Comparison of ENCODE assay signal across 9 mouse cellular contexts in the genomic region with DNA sequence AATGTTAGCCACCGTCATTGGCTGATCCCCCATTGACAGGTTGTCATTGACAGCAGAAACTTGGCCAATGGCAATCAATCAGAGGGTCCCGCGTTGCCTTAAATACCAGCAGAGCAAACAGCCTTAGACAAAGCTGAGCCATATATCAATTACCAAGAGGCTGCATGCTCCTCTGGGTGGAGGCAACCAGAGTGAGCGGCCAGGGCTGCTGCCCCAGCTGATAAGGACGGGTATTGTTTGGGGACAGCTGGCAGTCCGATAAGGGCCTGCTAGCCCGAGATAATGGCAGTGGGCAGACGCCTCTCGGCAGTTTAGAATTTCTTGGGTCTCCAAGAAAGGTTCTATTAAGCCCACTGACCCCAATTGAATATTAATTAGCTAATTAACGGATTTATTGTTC. TPM values are rescaled to one million over a fixed set of nuclear protein-coding genes. Genes with fewer than 3 reads are reported as not detected.
A peak's percentile ranks its signal among the peaks of the same experiment; 100 is the strongest.
DNase-seq lines count a peak whose midpoint lies in the region; ATAC-seq and TF ChIP-seq lines count a peak whose summit lies in the region.
"Had no signal": no experiment of that assay in that cellular context is flagged by ENCODE, and none has a peak within 500 bp of the region (broad histone marks: within the 10 kb centered on the region; RNA-seq: fewer than 3 reads in every experiment).

No protein-coding gene starts in this region.

- peak; percentile 91 for ATAC-seq in common myeloid progenitor, adult 5-6 weeks (replicated peaks; ENCODE audit: low read depth, poor library complexity, severe bottlenecking)
- peak; percentile 88 for ATAC-seq in hindbrain, embryonic 11.5 days (ENCODE audit: low FRiP score)
- peak; percentile 90 for ATAC-seq in midbrain, embryonic 11.5 days (ENCODE audit: low FRiP score)
- ATAC-seq in frontal cortex, adult (ENCODE audit: low TSS enrichment), result no peak

- no peak overlapping the region for H3K9ac ChIP-seq in MEL (ENCODE audit: control insufficient read depth, low read depth, low read length, poor library complexity, severe bottlenecking)
- H3K9ac ChIP-seq in hindbrain, embryonic 11.5 days (ENCODE audit: low read depth, low read length), result no peak overlapping the region
- H3K9ac ChIP-seq in midbrain, embryonic 11.5 days (ENCODE audit: low read length), result no peak overlapping the region

- H3K9me3 ChIP-seq in MEL (replicated peaks; ENCODE audit: insufficient read depth, low read length), result no peaks in the 10 kb centered on the region
- no peaks in the 10 kb centered on the region for H3K9me3 ChIP-seq in hindbrain, embryonic 11.5 days (ENCODE audit: control insufficient read depth, low read length)
- no peaks in the 10 kb centered on the region for H3K9me3 ChIP-seq in midbrain, embryonic 11.5 days (ENCODE audit: control insufficient read depth, low read length)

- H3K4me3 ChIP-seq in MEL (ENCODE audit: control insufficient read depth in 1 of 2, insufficient read depth in 1 of 2, low read depth in 2 of 2, low read length in 2 of 2), result peak overlapping the region in 1 of 2 experiments; percentile 10; a peak in 1 of 4 replicates
- H3K4me3 ChIP-seq in hindbrain, embryonic 11.5 days (ENCODE audit: low read depth, low read length), result no peak overlapping the region
- H3K4me3 ChIP-seq in midbrain, embryonic 11.5 days (ENCODE audit: low read depth, low read length), result no peak overlapping the region
- H3K4me3 ChIP-seq: layer of hippocampus, adult 2 months had no signal

- TF ChIP-seq CTCF in MEL (IDR thresholded peaks at IDR 0.05 in 2 of 3, conservative IDR thresholded peaks at IDR 0.05 in 1 of 3; ENCODE audit: control insufficient read depth in 1 of 3, insufficient read depth in 1 of 3, low read depth in 2 of 3, low read length in 3 of 3, poor library complexity in 1 of 3, severe bottlenecking in 1 of 3), result no peak

- peaks cover 30 to 52% of the 10 kb centered on the region in 2 experiments for H3K4me1 ChIP-seq in MEL (ENCODE audit: control insufficient read depth in 1 of 2, insufficient read depth in 2 of 2, low read length in 2 of 2)
- no peaks in the 10 kb centered on the region for H3K4me1 ChIP-seq in hindbrain, embryonic 11.5 days (replicated peaks; ENCODE audit: control insufficient read depth, insufficient read depth, low read length)
- H3K4me1 ChIP-seq in midbrain, embryonic 11.5 days (ENCODE audit: control insufficient read depth, insufficient read depth, low read length), result peaks cover 11% of the 10 kb centered on the region

- H3K36me3 ChIP-seq in MEL (ENCODE audit: control insufficient read depth in 1 of 2, insufficient read depth in 2 of 2, low read length in 2 of 2), result peaks cover 0 to 31% of the 10 kb centered on the region in 2 experiments; a peak in 2 of 4 replicates
- no peaks in the 10 kb centered on the region for H3K36me3 ChIP-seq in hindbrain, embryonic 11.5 days (ENCODE audit: control insufficient read depth, insufficient read depth, low read length)
- H3K36me3 ChIP-seq in midbrain, embryonic 11.5 days (ENCODE audit: control insufficient read depth, insufficient read depth, low read length), result no peaks in the 10 kb centered on the region

- no peak; a peak in 1 of 4 replicates for TF ChIP-seq POLR2A in MEL (IDR thresholded peaks at IDR 0.05; ENCODE audit: control insufficient read depth in 1 of 2, insufficient read depth in 1 of 2, low read depth in 1 of 2, low read length in 2 of 2, poor library complexity in 1 of 2)

- peak overlapping the region; percentile 78 for H3K27ac ChIP-seq in MEL (ENCODE audit: control insufficient read depth, low read depth, low read length)
- H3K27ac ChIP-seq in hindbrain, embryonic 11.5 days (ENCODE audit: low read depth, low read length), result peak overlapping the region; percentile 58; the same call in 1 of the 2 replicates
- peak overlapping the region; percentile 55 for H3K27ac ChIP-seq in midbrain, embryonic 11.5 days (ENCODE audit: low read depth, low read length)
- H3K27ac ChIP-seq: layer of hippocampus, adult 2 months had no signal

- no peaks in the 10 kb centered on the region for H3K27me3 ChIP-seq in MEL (ENCODE audit: control insufficient read depth in 1 of 2, insufficient read depth in 2 of 2, low read length in 2 of 2)
- H3K27me3 ChIP-seq in hindbrain, embryonic 11.5 days (ENCODE audit: control insufficient read depth, insufficient read depth, low read length), result no peaks in the 10 kb centered on the region
- H3K27me3 ChIP-seq in midbrain, embryonic 11.5 days (ENCODE audit: control insufficient read depth, insufficient read depth, low read length), result no peaks in the 10 kb centered on the region

- peak; percentile 91 for DNase-seq in MEL (ENCODE audit: low read depth, low spot score)
- DNase-seq in hindbrain, embryonic 11.5 days (ENCODE audit: low spot score), result peak; percentile 60
- peak; percentile 92 for DNase-seq in midbrain, embryonic 11.5 days (ENCODE audit: low spot score, missing footprints)
- DNase-seq in ovary, postnatal 14 days (ENCODE audit: low spot score), result no peak
- no peak for DNase-seq in adrenal gland, postnatal 14 days
- DNase-seq in frontal cortex, postnatal 36 days (ENCODE audit: low spot score in 2 of 2), result no peak

- no peak overlapping the region for H3K4me2 ChIP-seq in hindbrain, embryonic 11.5 days (replicated peaks; ENCODE audit: low read depth, low read length)
- H3K4me2 ChIP-seq in midbrain, embryonic 11.5 days, result no peak overlapping the region

- TF ChIP-seq EP300 in MEL (IDR thresholded peaks at IDR 0.05; ENCODE audit: low read depth in 1 of 2, low read length in 2 of 2), result peak; percentile 98 to 99

- H3K79me2 ChIP-seq in MEL (ENCODE audit: control insufficient read depth, insufficient read depth, low read length, poor library complexity), result no peaks in the 10 kb centered on the region

- TF ChIP-seq RAD21 in MEL (IDR thresholded peaks at IDR 0.05; ENCODE audit: low read depth, low read length), result no peak

- WGBS in hindbrain, embryonic 11.5 days, result 36% methylated on average over 10 of the region's 10 CpGs
- WGBS in midbrain, embryonic 11.5 days, result 40% methylated on average over 10 of the region's 10 CpGs

TF ChIP-seq in MEL, 35 proteins besides CTCF, POLR2A, EP300 and RAD21:
- TF ChIP-seq CHD1 (IDR thresholded peaks at IDR 0.05; ENCODE audit: low read depth, low read length), result no peak
- 0 out of 2 replicates have a peak, but pooled peaks have one; percentile 69 for TF ChIP-seq MYC (IDR thresholded peaks at IDR 0.05; ENCODE audit: low read depth, low read length)
- TF ChIP-seq ZMIZ1 (IDR thresholded peaks at IDR 0.05; ENCODE audit: low read depth, low read length), result 0 out of 2 replicates have a peak, but pooled peaks have one; percentile 52
- TF ChIP-seq NELFE (IDR thresholded peaks at IDR 0.05; ENCODE audit: low read depth, low read length), result no peak
- no peak for TF ChIP-seq GABPA (IDR thresholded peaks at IDR 0.05; ENCODE audit: low read depth, low read length)
- TF ChIP-seq POLR2AphosphoS2 (IDR thresholded peaks at IDR 0.05; ENCODE audit: low read length), result no peak
- TF ChIP-seq MYB (IDR thresholded peaks at IDR 0.05; ENCODE audit: low read depth, low read length), result peak; percentile 83
- TF ChIP-seq MXI1 (IDR thresholded peaks at IDR 0.05; ENCODE audit: low read depth, low read length), result peak; percentile 36; the same call in 1 of the 2 replicates
- peak; percentile 99 for TF ChIP-seq GATA1 (IDR thresholded peaks at IDR 0.05; ENCODE audit: low read depth, low read length)
- no peak for TF ChIP-seq USF1 (IDR thresholded peaks at IDR 0.05; ENCODE audit: low read depth, low read length)
- peak; percentile 76 for TF ChIP-seq MAFK (IDR thresholded peaks at IDR 0.05; ENCODE audit: borderline replicate concordance, low read depth, low read length)
- no peak; the same call in 1 of the 2 replicates for TF ChIP-seq CHD2 (IDR thresholded peaks at IDR 0.05; ENCODE audit: low read length)
- peak; percentile 100 for TF ChIP-seq TCF12 (IDR thresholded peaks at IDR 0.05; ENCODE audit: low read depth, low read length)
- peak; percentile 92 for TF ChIP-seq RCOR1 (IDR thresholded peaks at IDR 0.05; ENCODE audit: low read depth, low read length)
- TF ChIP-seq ZC3H11A (IDR thresholded peaks at IDR 0.05; ENCODE audit: low read depth, low read length), result no peak
- TF ChIP-seq JUND (IDR thresholded peaks at IDR 0.05; ENCODE audit: low read depth, low read length), result 0 out of 2 replicates have a peak, but pooled peaks have one; percentile 18
- TF ChIP-seq MAZ (IDR thresholded peaks at IDR 0.05; ENCODE audit: low read depth, low read length), result peak; percentile 73; the same call in 1 of the 2 replicates
- no peak for TF ChIP-seq UBTF (IDR thresholded peaks at IDR 0.05; ENCODE audit: borderline replicate concordance, insufficient read depth, low read depth, low read length)
- peak; percentile 69 for TF ChIP-seq SIN3A (IDR thresholded peaks at IDR 0.05; ENCODE audit: low read length)
- TF ChIP-seq ZNF384 (IDR thresholded peaks at IDR 0.05; ENCODE audit: low read depth, low read length), result peak; percentile 83
- TF ChIP-seq BHLHE40 (IDR thresholded peaks at IDR 0.05; ENCODE audit: borderline replicate concordance, low read depth, low read length), result peak; percentile 58; the same call in 1 of the 2 replicates
- peak; percentile 98 for TF ChIP-seq TAL1 (IDR thresholded peaks at IDR 0.05; ENCODE audit: low read length)
- TF ChIP-seq ETS1 (IDR thresholded peaks at IDR 0.05; ENCODE audit: low read depth, low read length), result peak; percentile 96

RNA-seq across cellular contexts. Expression of gene Ric3, which starts 31.8 kb away (rescaled TPM):
- not detected in 2 replicates for total RNA-seq in MEL (2012; rRNA removed)
- polyA plus RNA-seq in MEL (2012; ENCODE audit: insufficient read depth in 1 of 2, insufficient read length in 2 of 2, low read depth in 1 of 2, low replicate concordance in 2 of 2, missing spikeins in 1 of 2), result not detected
- total RNA-seq in common myeloid progenitor, adult 5-6 weeks (2017), result 1.6 and 3.1 TPM in 2 replicates
- 20.0 and 20.4 TPM in 2 replicates for polyA plus RNA-seq in hindbrain, embryonic 11.5 days (2014; fragmentation: Nextera tagmentation; extraction: Ambion mirVana)
- polyA plus RNA-seq in midbrain, embryonic 11.5 days (2014; fragmentation: Nextera tagmentation; extraction: Ambion mirVana), result 21.3 and 22.7 TPM in 2 replicates
- 20.2 and 21.0 TPM in 2 replicates for total RNA-seq in adrenal gland, postnatal 14 days (2021)

Comparison
In these comparisons a context has a peak if more than half of its experiments do, and no peak if none do; other contexts are left out.
1. DNase-seq: peak in MEL (single experiment), hindbrain, embryonic 11.5 days (single experiment) and midbrain, embryonic 11.5 days (single experiment); none in ovary, postnatal 14 days (single experiment), adrenal gland, postnatal 14 days (single experiment) and frontal cortex, postnatal 36 days (0 of 2).
2. Peak in every context shown above with its lines, with median percentiles within 50 percentile points of each other: H3K27ac ChIP-seq.